Mouse (Mus musculus) kidney, postnatal 36 days (tissue): Measurements from ENCODE around the gene Vmn1r236.

Experiments used
- DNase-seq, 2 experiments: peaks; one replicate each; pipeline ENCODE4 v3.0.0; 2021 to 2022; ENCODE audit warnings: mixed read lengths in 2 of 2

Vmn1r236 gene

GRCm38 (mm10) chr17:21282642-21283041 is at the start of gene Vmn1r236:
TSS of gene Vmn1r236 (plus strand) at chr17:21282942.
- no peak for DNase-seq

- no peak for DNase-seq
Observed at GRCm38 (mm10) chr17:21256111-21256510, 26.6 kb upstream of the Vmn1r236 start, which contains the start of gene Vmn1r235. TSS of gene Vmn1r235 (plus strand) at chr17:21256411.

GRCm38 (mm10) chr17:21272103-21272502 is 10.6 kb upstream of the Vmn1r236 start:
- DNase-seq, result peak; percentile 52 to 64

GRCm38 (mm10) chr17:21284395-21284794 is 1.7 kb downstream of the Vmn1r236 start:
- DNase-seq, result no peak

- DNase-seq, result no peak
Observed at GRCm38 (mm10) chr17:21289695-21290094, 7.0 kb downstream of the Vmn1r236 start.

GRCm38 (mm10) chr17:21311565-21311964 is 28.8 kb downstream of the Vmn1r236 start, which contains the start of gene Vmn1r237:
TSS of gene Vmn1r237 (plus strand) at chr17:21311865.
- DNase-seq, result no peak
